Mouse (Mus musculus) kidney, postnatal 36 days (tissue): ENCODE measurements at regions not wholly inside any gene's neighbourhood (a gene's known extent, or its start where the extent isn't known, plus 50 kb on each side); places are given as distances from the start of the nearest gene placed in this dataset.

Experiments used
- DNase-seq, 2 experiments: peaks; one replicate each; pipeline ENCODE4 v3.0.0; 2021 to 2022; ENCODE audit warnings: mixed read lengths in 2 of 2

- no peak for DNase-seq
These were observed 3669.2 kb downstream of the 9330182O14Rik start for GRCm38 (mm10) chr15:43803342-43803741.
